Mouse (Mus musculus): ENCODE measurements around the gene Ldlrad1. TPM values are rescaled to one million over a fixed set of nuclear protein-coding genes. Genes with fewer than 3 reads are reported as not detected.

The Ldlrad1 gene
- polyA plus RNA-seq, 1 experiment from 2014 or later: not detected

DNA sequence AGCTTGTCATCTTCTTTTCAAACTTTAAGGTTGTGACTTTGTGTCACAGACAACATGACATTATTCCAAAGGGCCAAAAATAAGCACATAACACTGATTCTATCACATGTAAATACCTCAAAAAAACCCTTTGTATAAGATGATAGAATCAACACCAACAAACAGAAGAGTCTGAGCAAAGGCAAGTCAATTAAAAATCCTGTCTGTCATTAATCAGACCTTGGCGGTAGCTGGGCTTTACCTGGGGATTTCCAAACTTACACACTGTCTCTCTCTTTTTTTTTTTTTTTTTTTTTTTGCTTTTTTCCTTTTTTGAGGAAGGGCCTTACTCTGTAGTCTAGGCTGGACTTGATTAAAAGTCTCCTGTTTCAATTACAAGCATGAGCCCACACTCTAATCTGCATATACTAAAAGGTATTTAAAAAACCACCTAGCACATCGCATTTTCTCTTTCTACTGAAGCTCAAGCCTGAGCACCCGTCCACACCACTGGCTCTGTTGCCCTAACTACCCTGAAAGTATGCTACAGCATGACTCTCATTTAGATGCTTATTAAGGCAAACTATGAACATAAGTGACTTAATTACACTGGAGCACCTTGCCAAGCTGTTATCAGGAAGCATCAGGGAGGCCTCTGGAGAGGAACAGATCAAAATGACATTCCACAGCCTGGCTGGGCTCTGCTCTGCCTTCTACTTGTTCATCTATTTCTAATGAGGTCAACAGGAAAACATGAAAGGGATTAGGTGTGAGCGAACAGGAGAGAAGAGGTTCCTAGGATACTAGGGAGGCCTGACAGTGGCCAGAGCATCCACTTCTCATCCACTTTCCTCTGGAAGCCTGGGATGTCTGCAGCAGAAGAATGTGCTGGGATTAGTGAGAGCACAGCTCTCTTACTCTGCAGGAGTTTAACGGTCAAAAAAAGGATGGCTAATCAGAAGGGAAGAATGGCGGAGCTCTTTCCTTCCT lies 34.7 kb downstream of the Ldlrad1 start:
- Histone ChIP-seq H3K27me3 (ENCODE audit: control insufficient read depth, insufficient read depth, low read length) (no peaks in the 10 kb centered on the region), H3K27ac (ENCODE audit: low read length) (no peak overlapping the region), H3K4me2 (replicated peaks; ENCODE audit: low read depth, low read length) (no peak overlapping the region), H3K9me3 (ENCODE audit: control insufficient read depth, low read depth, low read length) (no peaks in the 10 kb centered on the region), H3K4me3 (ENCODE audit: low read depth, low read length) (no peak overlapping the region), H3K4me1 (ENCODE audit: control insufficient read depth, insufficient read depth, low read length) (no peaks in the 10 kb centered on the region), H3K36me3 (ENCODE audit: control insufficient read depth, insufficient read depth, low read length) (peaks cover 24% of the 10 kb centered on the region), H3K9ac (replicated peaks; ENCODE audit: low read depth, low read length) (no peak overlapping the region)
- WGBS: 75% methylated on average over 6 of the region's 6 CpGs
- ATAC-seq (ENCODE audit: insufficient number of reproducible peaks, insufficient read depth, low FRiP score, low read depth): no peak

DNA sequence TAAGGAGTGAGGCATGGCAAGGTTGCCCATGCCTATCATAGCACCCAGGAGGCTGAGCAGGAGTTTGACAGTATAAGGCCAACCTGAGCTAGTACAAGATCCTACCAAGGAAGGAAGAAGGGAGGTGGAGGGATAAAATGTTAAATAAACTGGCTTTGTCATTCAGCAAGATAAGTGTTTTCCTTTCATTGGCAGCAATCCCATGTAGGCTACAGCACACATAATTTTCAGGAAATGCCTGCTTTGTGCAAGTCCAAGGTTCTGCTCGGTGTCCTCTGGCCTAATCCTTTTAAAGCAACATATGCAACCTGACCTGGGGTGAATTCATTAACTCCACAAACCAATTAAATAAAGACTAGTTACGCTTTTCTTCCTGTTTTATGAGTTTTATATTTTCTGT lies 36.4 kb downstream of the Ldlrad1 start:
- H3K27me3 ChIP-seq (ENCODE audit: control insufficient read depth, insufficient read depth, low read length): no peaks in the 10 kb centered on the region
- no peak overlapping the region for H3K9ac ChIP-seq (replicated peaks; ENCODE audit: low read depth, low read length)
- WGBS: 52% methylated on average over 2 of the region's 2 CpGs
- peak overlapping the region; percentile 34; the same call in 1 of the 2 replicates for H3K27ac ChIP-seq (ENCODE audit: low read length)
- no peaks in the 10 kb centered on the region for H3K9me3 ChIP-seq (ENCODE audit: control insufficient read depth, low read depth, low read length)
- no peak overlapping the region for H3K4me2 ChIP-seq (replicated peaks; ENCODE audit: low read depth, low read length)
- ATAC-seq (ENCODE audit: insufficient number of reproducible peaks, insufficient read depth, low FRiP score, low read depth): no peak
- H3K4me3 ChIP-seq (ENCODE audit: low read depth, low read length): no peak overlapping the region
- H3K4me1 ChIP-seq (ENCODE audit: control insufficient read depth, insufficient read depth, low read length): peaks cover 5% of the 10 kb centered on the region; the same call in 1 of the 2 replicates
- peaks cover 12% of the 10 kb centered on the region for H3K36me3 ChIP-seq (ENCODE audit: control insufficient read depth, insufficient read depth, low read length)

DNA sequence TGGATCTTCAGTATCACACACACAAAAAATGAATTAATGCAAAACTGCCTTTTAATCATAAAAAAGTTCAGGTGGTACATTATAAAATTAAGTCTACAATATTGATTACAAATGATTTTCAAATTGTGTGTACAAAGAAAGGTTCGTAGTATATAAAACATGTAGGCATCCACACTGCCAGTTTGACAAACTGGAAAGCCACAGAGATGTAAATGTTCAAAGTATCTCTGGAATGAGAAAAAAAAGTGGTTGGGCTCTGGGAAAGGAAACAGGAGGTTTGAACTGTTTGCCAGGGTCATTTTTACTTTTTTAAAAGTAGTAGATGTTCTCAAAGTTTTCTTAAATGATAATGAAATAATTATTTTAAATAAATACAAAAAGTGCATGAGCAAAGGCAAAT lies 37.1 kb downstream of the Ldlrad1 start:
- Histone ChIP-seq H3K4me2 (replicated peaks; ENCODE audit: low read depth, low read length) (no peak overlapping the region), H3K4me1 (ENCODE audit: control insufficient read depth, insufficient read depth, low read length) (peaks cover 5% of the 10 kb centered on the region; the same call in 1 of the 2 replicates), H3K9me3 (ENCODE audit: control insufficient read depth, low read depth, low read length) (no peaks in the 10 kb centered on the region), H3K36me3 (ENCODE audit: control insufficient read depth, insufficient read depth, low read length) (peaks cover 7% of the 10 kb centered on the region; the same call in 1 of the 2 replicates), H3K9ac (replicated peaks; ENCODE audit: low read depth, low read length) (no peak overlapping the region), H3K27ac (ENCODE audit: low read length) (peak overlapping the region; percentile 34; the same call in 1 of the 2 replicates), H3K4me3 (ENCODE audit: low read depth, low read length) (no peak overlapping the region), H3K27me3 (ENCODE audit: control insufficient read depth, insufficient read depth, low read length) (no peaks in the 10 kb centered on the region)
- ATAC-seq (ENCODE audit: insufficient number of reproducible peaks, insufficient read depth, low FRiP score, low read depth): no peak
- WGBS: 24% methylated on average over 1 of the region's 1 CpGs

DNA sequence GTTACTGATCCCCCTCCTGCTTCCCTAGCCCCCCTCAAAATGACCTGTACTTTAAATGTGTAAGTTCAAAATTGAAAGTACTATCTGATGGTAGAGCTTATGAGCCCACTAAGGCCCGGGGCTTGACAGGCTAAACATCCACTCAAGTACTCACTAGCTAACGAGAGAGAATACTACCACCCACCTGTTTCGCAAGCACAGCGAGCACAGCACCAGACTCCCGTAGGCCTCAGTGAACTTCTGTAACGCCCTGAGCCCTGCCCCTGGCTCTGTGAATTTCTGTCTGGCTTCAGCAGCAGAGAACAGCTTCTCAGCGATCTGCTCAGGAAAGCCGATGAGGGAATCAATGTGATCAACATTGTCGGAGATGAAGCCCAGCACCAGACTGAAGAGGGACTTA lies 38.1 kb downstream of the Ldlrad1 start:
- no peak overlapping the region for H3K4me3 ChIP-seq (ENCODE audit: low read depth, low read length)
- peaks cover 5% of the 10 kb centered on the region; the same call in 1 of the 2 replicates for H3K4me1 ChIP-seq (ENCODE audit: control insufficient read depth, insufficient read depth, low read length)
- 80% methylated on average over 9 of the region's 9 CpGs for WGBS
- no peak overlapping the region for H3K9ac ChIP-seq (replicated peaks; ENCODE audit: low read depth, low read length)
- H3K27me3 ChIP-seq (ENCODE audit: control insufficient read depth, insufficient read depth, low read length): no peaks in the 10 kb centered on the region
- no peak overlapping the region for H3K27ac ChIP-seq (ENCODE audit: low read length)
- no peak for ATAC-seq (ENCODE audit: insufficient number of reproducible peaks, insufficient read depth, low FRiP score, low read depth)
- peaks cover 7% of the 10 kb centered on the region; the same call in 1 of the 2 replicates for H3K36me3 ChIP-seq (ENCODE audit: control insufficient read depth, insufficient read depth, low read length)
- no peak overlapping the region for H3K4me2 ChIP-seq (replicated peaks; ENCODE audit: low read depth, low read length)
- no peaks in the 10 kb centered on the region for H3K9me3 ChIP-seq (ENCODE audit: control insufficient read depth, low read depth, low read length)

DNA sequence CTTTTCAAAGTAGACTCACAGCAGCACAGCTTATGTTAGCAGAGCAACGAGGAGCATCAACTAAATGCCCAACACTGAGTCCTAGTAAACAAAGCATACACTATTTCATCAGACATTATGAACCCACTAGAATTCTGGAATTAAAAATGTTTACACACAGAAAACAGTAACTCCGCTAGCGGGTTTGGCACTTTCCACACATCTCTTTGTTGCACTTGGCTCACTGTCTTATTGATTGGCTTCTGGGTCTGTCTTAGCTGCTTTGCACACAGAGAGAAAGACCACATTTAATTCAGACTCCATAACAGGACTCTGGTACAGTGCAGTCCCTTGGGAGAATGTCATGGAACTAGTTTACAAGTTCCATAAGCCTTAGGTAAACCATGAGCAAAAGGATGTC lies 39.1 kb downstream of the Ldlrad1 start:
- ATAC-seq (ENCODE audit: insufficient number of reproducible peaks, insufficient read depth, low FRiP score, low read depth): no peak
- no peak overlapping the region for H3K27ac ChIP-seq (ENCODE audit: low read length)
- H3K4me3 ChIP-seq (ENCODE audit: low read depth, low read length): no peak overlapping the region
- H3K27me3 ChIP-seq (ENCODE audit: control insufficient read depth, insufficient read depth, low read length): no peaks in the 10 kb centered on the region
- peaks cover 5% of the 10 kb centered on the region; the same call in 1 of the 2 replicates for H3K4me1 ChIP-seq (ENCODE audit: control insufficient read depth, insufficient read depth, low read length)
- H3K9me3 ChIP-seq (ENCODE audit: control insufficient read depth, low read depth, low read length): no peaks in the 10 kb centered on the region
- WGBS: 79% methylated on average over 3 of the region's 3 CpGs
- peaks cover 4% of the 10 kb centered on the region; the same call in 1 of the 2 replicates for H3K36me3 ChIP-seq (ENCODE audit: control insufficient read depth, insufficient read depth, low read length)
- H3K9ac ChIP-seq (replicated peaks; ENCODE audit: low read depth, low read length): no peak overlapping the region
- H3K4me2 ChIP-seq (replicated peaks; ENCODE audit: low read depth, low read length): no peak overlapping the region

DNA sequence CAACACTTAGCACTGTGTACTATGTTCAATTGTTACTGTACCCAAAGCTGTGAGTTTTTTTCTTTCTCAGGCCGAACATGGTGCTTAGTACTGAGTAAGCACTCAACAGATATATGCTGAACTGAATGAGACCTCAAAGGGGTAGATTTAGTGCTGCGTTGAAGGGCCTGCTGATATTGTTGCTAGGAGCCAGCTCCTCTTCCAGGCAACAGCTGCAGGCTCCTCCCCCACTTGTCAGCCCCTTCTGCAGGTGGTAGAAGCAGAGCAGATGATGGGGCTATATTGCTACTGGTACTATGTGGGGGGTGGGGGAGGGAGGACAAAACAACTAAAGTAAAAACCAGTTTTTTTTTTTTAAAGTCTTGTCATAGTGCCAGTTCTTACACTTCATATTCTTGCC lies 40.5 kb downstream of the Ldlrad1 start:
- Histone ChIP-seq H3K27me3 (ENCODE audit: control insufficient read depth, insufficient read depth, low read length) (no peaks in the 10 kb centered on the region), H3K4me2 (replicated peaks; ENCODE audit: low read depth, low read length) (no peak overlapping the region), H3K9ac (replicated peaks; ENCODE audit: low read depth, low read length) (no peak overlapping the region), H3K27ac (ENCODE audit: low read length) (no peak overlapping the region), H3K4me1 (ENCODE audit: control insufficient read depth, insufficient read depth, low read length) (peaks cover 5% of the 10 kb centered on the region; the same call in 1 of the 2 replicates), H3K36me3 (ENCODE audit: control insufficient read depth, insufficient read depth, low read length) (no peaks in the 10 kb centered on the region), H3K4me3 (ENCODE audit: low read depth, low read length) (no peak overlapping the region), H3K9me3 (ENCODE audit: control insufficient read depth, low read depth, low read length) (no peaks in the 10 kb centered on the region)
- WGBS: 51% methylated on average over 2 of the region's 2 CpGs
- no peak for ATAC-seq (ENCODE audit: insufficient number of reproducible peaks, insufficient read depth, low FRiP score, low read depth)

DNA sequence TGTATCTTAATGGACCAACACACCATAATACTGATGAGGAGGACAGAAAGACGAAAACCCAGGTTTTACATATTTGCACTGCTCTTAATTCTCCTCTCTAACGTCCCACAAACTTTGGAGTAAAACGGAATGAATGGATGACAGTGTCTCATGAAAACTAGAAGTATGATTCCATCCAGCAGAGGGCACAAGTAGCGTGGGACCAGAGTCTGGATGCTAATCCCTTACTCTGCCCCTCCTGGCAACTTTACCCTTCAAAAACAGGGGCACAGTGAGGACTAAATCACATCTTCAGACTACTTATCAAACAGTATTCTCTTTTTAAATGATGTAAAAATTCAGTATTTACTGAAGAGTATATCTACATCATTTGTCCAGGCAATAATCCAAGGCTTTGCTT lies 41.5 kb downstream of the Ldlrad1 start:
- WGBS: 20% methylated on average over 4 of the region's 4 CpGs

DNA sequence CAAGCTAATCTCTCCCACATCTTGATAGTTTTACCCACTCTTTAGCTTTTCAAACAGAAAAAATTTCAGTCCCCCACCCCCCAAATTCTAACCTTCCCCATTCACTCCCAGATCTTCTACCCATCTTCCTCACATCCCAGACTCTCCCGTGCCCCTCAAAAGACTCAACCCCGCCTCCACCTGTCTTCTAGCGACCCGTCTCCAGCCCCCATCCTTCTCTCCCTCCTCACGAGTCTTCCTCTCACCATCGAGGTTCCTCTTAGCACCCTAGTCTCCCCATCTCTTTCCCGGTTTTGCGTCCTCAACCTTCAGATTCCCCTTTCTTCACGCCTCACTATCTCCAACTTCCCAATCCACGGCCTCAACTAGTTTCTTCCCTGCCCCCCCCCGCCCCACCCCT lies 43.5 kb downstream of the Ldlrad1 start:
- no peaks in the 10 kb centered on the region for H3K27me3 ChIP-seq (ENCODE audit: control insufficient read depth, insufficient read depth, low read length)
- H3K27ac ChIP-seq (ENCODE audit: low read length): peak overlapping the region; percentile 67; the same call in 1 of the 2 replicates

More for the DNA sequence above, 41.5 kb downstream of the Ldlrad1 start:
- no peaks in the 10 kb centered on the region for H3K27me3 ChIP-seq (ENCODE audit: control insufficient read depth, insufficient read depth, low read length)
- no peaks in the 10 kb centered on the region for H3K36me3 ChIP-seq (ENCODE audit: control insufficient read depth, insufficient read depth, low read length)
- ATAC-seq (ENCODE audit: insufficient number of reproducible peaks, insufficient read depth, low FRiP score, low read depth): no peak
- H3K4me2 ChIP-seq (replicated peaks; ENCODE audit: low read depth, low read length): no peak overlapping the region
- peaks cover 5% of the 10 kb centered on the region; the same call in 1 of the 2 replicates for H3K4me1 ChIP-seq (ENCODE audit: control insufficient read depth, insufficient read depth, low read length)
- H3K9ac ChIP-seq (replicated peaks; ENCODE audit: low read depth, low read length): no peak overlapping the region
- H3K9me3 ChIP-seq (ENCODE audit: control insufficient read depth, low read depth, low read length): no peaks in the 10 kb centered on the region
- H3K4me3 ChIP-seq (ENCODE audit: low read depth, low read length): no peak overlapping the region
- H3K27ac ChIP-seq (ENCODE audit: low read length): no peak overlapping the region

More for the DNA sequence above, 43.5 kb downstream of the Ldlrad1 start:
- ATAC-seq (ENCODE audit: insufficient number of reproducible peaks, insufficient read depth, low FRiP score, low read depth): no peak
- peak overlapping the region; percentile 63 for H3K4me2 ChIP-seq (replicated peaks; ENCODE audit: low read depth, low read length)
- H3K4me1 ChIP-seq (ENCODE audit: control insufficient read depth, insufficient read depth, low read length): peaks cover 5% of the 10 kb centered on the region; the same call in 1 of the 2 replicates
- under 1% methylated on average over 11 of the region's 11 CpGs for WGBS
- H3K4me3 ChIP-seq (ENCODE audit: low read depth, low read length): peak overlapping the region; percentile 92
- no peaks in the 10 kb centered on the region for H3K9me3 ChIP-seq (ENCODE audit: control insufficient read depth, low read depth, low read length)
- peak overlapping the region; percentile 72 for H3K9ac ChIP-seq (replicated peaks; ENCODE audit: low read depth, low read length)
- no peaks in the 10 kb centered on the region for H3K36me3 ChIP-seq (ENCODE audit: control insufficient read depth, insufficient read depth, low read length)
